Mouse (Mus musculus): ENCODE data around the gene Tmpo.

DNA sequence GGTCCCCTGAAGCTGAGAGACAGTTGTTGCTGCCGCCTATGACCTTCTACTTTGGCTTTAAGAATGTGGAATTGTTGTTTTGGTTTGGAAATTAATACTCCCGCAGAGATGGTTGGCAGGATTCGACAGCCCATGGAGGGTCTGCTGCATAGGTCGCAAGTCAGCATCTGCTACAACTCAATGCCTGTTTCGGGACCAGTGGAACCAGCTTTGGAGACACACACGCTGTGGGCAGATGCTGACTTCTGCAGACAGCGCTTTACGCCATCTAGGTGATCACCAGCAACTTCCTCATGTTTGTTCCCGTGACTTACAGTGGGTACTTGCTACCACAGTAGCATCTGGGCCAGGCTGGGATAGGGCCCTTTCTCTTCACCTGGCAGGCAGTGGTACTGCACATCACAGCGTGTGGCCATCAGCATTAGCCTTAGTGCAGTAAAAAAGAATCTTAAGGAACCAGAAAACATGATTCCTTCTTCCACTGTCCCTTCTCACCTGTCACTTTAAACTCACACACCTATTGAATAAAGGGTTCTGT lies 38.4 kb downstream of the Tmpo start:
- TF ChIP-seq CTCF (IDR thresholded peaks at IDR 0.05; ENCODE audit: borderline replicate concordance, control insufficient read depth, extremely low read depth, insufficient read depth, low read length, poor library complexity), result no peak
- TF ChIP-seq POLR2A (IDR thresholded peaks at IDR 0.05; ENCODE audit: control insufficient read depth, extremely low read depth, insufficient read depth, low read length, poor library complexity), result no peak
